Mouse (Mus musculus): ENCODE data around the gene Dusp10. TPM values are rescaled to one million over a fixed set of nuclear protein-coding genes. Genes with fewer than 3 reads are reported as not detected.

Dusp10 gene
- polyA plus RNA-seq, 1 experiment from 2014 or later: 6.8 TPM

DNA sequence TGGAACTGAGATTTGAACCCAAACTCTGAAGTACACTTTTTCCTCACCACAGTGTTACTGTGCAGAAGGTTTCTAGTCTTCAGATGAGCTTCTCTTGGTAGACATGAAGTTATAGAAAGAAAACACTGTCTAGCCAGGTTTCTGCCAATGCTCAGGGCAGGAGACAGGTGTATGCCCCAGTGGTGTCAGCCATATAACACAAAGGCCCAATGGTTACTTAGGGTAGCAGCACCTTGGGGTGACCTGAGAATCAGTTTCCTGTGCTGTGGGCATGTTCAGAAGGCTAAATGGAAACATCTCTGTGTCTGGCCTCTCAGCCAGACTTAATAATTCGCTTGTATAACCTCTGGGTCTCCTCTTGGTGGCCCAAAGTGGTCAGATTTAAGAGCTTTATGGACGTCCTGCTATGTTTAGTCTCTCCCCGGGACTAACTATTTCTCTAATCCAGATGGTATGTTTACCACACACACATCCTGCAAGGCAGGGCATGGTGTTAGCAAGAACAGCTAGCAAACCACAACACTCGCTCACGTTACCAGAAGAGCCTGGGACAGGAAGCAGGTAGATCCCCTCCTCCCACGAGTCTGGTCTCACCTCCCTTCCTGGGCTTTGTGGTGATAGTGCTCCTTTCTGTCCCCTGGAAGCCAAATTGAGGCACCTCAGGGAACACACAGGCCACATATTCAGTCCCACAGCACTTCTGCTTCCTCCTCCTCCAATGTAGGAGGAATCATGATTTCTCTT lies 7.6 kb upstream of the Dusp10 start:
- Histone ChIP-seq H3K36me3 (ENCODE audit: control insufficient read depth, insufficient read depth, low read length) (no peaks in the 10 kb centered on the region), H3K27ac (ENCODE audit: low read length) (no peak overlapping the region), H3K9me3 (ENCODE audit: control insufficient read depth, low read length) (no peaks in the 10 kb centered on the region), H3K27me3 (ENCODE audit: control insufficient read depth, insufficient read depth, low read depth, low read length) (no peaks in the 10 kb centered on the region), H3K4me3 (ENCODE audit: low read length) (no peak overlapping the region), H3K4me1 (replicated peaks; ENCODE audit: control insufficient read depth, insufficient read depth, low read length) (no peaks in the 10 kb centered on the region), H3K4me2 (ENCODE audit: low read depth, low read length) (no peak overlapping the region), H3K9ac (ENCODE audit: low read length) (no peak overlapping the region)
- ATAC-seq (ENCODE audit: low read depth): no peak
- WGBS: 52% methylated on average over 6 of the region's 6 CpGs

DNA sequence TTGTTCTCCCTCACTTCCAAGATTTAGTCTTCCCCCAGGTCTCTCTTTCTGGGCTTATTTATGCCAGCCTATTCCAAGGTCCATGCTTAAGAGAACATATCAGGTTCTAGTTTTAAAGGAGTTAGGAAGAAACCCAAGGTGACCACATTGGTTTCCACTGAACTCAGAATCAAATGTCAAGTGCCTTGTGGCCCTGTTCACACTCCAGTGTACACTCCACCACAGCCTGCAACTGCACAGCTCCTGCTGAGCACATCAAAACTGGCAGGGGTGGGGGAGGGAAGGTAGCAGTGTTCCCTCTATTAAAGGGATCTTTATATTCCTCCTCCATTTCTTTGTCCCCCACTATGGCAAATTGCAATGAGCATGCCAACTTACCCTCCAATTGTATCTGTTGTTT lies 7.0 kb upstream of the Dusp10 start:
- H3K4me1 ChIP-seq (replicated peaks; ENCODE audit: control insufficient read depth, insufficient read depth, low read length): no peaks in the 10 kb centered on the region
- H3K4me2 ChIP-seq (ENCODE audit: low read depth, low read length): no peak overlapping the region
- H3K27me3 ChIP-seq (ENCODE audit: control insufficient read depth, insufficient read depth, low read depth, low read length): no peaks in the 10 kb centered on the region
- no peak overlapping the region for H3K4me3 ChIP-seq (ENCODE audit: low read length)
- H3K9ac ChIP-seq (ENCODE audit: low read length): no peak overlapping the region
- no peaks in the 10 kb centered on the region for H3K9me3 ChIP-seq (ENCODE audit: control insufficient read depth, low read length)
- no peak overlapping the region for H3K27ac ChIP-seq (ENCODE audit: low read length)
- H3K36me3 ChIP-seq (ENCODE audit: control insufficient read depth, insufficient read depth, low read length): no peaks in the 10 kb centered on the region
- no peak for ATAC-seq (ENCODE audit: low read depth)

DNA sequence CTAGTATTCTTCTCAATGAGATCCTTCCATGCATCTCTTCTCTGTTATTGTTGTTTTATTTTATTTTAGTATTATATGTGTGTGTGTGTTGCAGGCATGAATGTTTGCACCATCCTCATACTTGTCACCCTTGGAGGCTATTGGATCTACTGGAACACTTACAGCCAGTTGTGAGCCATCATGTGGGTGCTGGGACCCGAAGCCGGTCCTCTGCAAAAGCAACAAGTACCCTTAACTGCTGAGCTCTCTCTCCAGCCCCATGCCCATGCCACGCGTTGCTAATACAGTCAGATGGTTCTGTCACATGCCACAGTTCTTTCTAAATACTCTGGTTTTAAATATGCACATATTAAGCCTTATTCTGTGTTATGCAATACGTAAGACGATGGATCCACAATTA lies 1.8 kb upstream of the Dusp10 start:
- H3K4me1 ChIP-seq (replicated peaks; ENCODE audit: control insufficient read depth, insufficient read depth, low read length): no peaks in the 10 kb centered on the region
- H3K9me3 ChIP-seq (ENCODE audit: control insufficient read depth, low read length): no peaks in the 10 kb centered on the region
- no peak overlapping the region for H3K27ac ChIP-seq (ENCODE audit: low read length)
- no peak overlapping the region for H3K9ac ChIP-seq (ENCODE audit: low read length)
- no peak for ATAC-seq (ENCODE audit: low read depth)
- no peaks in the 10 kb centered on the region for H3K27me3 ChIP-seq (ENCODE audit: control insufficient read depth, insufficient read depth, low read depth, low read length)
- WGBS: 96% methylated on average over 6 of the region's 6 CpGs
- no peak overlapping the region for H3K4me3 ChIP-seq (ENCODE audit: low read length)
- no peak overlapping the region for H3K4me2 ChIP-seq (ENCODE audit: low read depth, low read length)
- H3K36me3 ChIP-seq (ENCODE audit: control insufficient read depth, insufficient read depth, low read length): no peaks in the 10 kb centered on the region

DNA sequence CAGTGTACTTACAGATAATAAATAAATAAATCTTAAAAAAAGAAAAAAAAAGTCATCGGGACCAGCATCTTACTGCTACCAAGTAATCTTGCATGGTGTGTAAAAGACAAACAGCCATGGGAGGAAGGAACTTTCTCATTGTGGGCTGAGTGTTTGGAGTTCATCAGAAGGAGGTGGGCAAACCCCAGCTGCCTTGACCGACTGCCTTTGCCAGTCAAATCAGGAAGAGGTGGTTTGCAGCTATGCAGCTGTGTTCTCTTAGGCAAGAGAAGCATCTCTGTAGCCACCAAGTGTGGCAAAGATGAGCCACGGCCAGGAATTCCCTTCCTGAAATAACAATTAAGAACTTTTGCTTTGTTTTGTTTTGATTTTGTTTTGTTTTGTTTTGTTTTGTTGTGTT lies 989 bp downstream of the Dusp10 start:
- no peak overlapping the region for H3K9ac ChIP-seq (ENCODE audit: low read length)
- H3K4me2 ChIP-seq (ENCODE audit: low read depth, low read length): no peak overlapping the region
- no peak overlapping the region for H3K4me3 ChIP-seq (ENCODE audit: low read length)
- 66% methylated on average over 3 of the region's 3 CpGs for WGBS
- H3K27me3 ChIP-seq (ENCODE audit: control insufficient read depth, insufficient read depth, low read depth, low read length): no peaks in the 10 kb centered on the region
- H3K4me1 ChIP-seq (replicated peaks; ENCODE audit: control insufficient read depth, insufficient read depth, low read length): no peaks in the 10 kb centered on the region; the same call in 1 of the 2 replicates
- ATAC-seq (ENCODE audit: low read depth): no peak
- no peak overlapping the region for H3K27ac ChIP-seq (ENCODE audit: low read length)
- H3K36me3 ChIP-seq (ENCODE audit: control insufficient read depth, insufficient read depth, low read length): no peaks in the 10 kb centered on the region
- H3K9me3 ChIP-seq (ENCODE audit: control insufficient read depth, low read length): no peaks in the 10 kb centered on the region

DNA sequence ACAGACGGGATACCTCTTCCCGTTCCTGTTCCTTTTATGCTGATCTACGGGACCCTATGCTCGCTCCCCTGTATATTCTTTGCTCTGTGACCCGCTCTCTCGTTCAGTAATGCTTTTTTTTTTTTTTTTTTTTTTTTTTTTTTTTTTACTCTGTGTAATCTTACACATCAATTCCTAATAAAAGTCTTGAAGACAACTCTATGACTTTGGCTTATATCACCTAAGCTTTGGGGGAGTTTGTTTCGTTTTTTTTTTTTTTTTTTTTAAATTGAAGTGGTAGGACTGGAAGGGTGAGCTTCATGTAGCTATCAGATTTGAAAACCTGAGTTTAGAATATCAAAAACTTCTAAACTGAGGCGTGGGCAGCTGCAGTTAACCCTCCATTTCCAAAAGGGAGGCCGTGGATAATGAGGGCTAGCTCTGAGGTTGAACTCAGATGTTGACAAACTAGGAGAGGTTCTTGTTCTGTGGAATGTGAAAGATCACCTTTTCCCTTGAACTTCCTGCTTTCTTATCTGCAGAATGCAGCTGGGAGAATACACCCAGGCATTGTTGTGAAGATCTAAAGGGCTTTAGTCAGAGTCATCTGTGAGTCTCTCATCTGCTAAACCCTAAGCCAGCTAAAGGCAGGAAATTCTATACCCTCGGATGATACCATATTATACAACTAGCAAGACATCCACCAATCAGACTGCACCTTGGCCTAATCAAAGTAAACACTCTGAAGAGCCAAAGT lies 3.1 kb downstream of the Dusp10 start:
- WGBS: 51% methylated on average over 10 of the region's 10 CpGs
- no peaks in the 10 kb centered on the region; the same call in 1 of the 2 replicates for H3K4me1 ChIP-seq (replicated peaks; ENCODE audit: control insufficient read depth, insufficient read depth, low read length)
- no peaks in the 10 kb centered on the region for H3K27me3 ChIP-seq (ENCODE audit: control insufficient read depth, insufficient read depth, low read depth, low read length)
- no peaks in the 10 kb centered on the region for H3K36me3 ChIP-seq (ENCODE audit: control insufficient read depth, insufficient read depth, low read length)
- no peaks in the 10 kb centered on the region for H3K9me3 ChIP-seq (ENCODE audit: control insufficient read depth, low read length)
- H3K27ac ChIP-seq (ENCODE audit: low read length): no peak overlapping the region
- H3K4me2 ChIP-seq (ENCODE audit: low read depth, low read length): no peak overlapping the region
- peak; percentile 23; the same call in 1 of the 2 replicates for ATAC-seq (ENCODE audit: low read depth)
- H3K4me3 ChIP-seq (ENCODE audit: low read length): no peak overlapping the region
- no peak overlapping the region for H3K9ac ChIP-seq (ENCODE audit: low read length)

DNA sequence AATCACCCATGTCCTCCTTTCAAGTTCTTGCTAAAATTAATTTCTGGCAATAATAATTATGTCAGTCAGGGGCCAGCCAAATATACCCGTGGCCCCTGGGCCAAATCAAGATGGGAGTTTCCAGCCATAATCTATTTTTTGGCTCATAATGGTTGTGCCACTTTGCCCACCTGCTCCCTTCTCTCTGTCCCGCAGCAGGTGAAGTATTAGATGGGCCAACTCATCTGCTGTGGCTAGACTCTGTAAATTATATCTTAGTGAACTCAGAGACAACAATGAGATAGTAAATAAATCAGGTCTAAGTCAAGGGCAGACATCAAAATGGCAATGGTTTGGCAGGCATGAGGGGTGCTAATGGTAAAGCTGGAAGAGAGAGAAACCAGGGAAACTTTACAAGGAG lies 4.5 kb downstream of the Dusp10 start:
- WGBS: 79% methylated on average over 2 of the region's 2 CpGs
- Histone ChIP-seq H3K27me3 (ENCODE audit: control insufficient read depth, insufficient read depth, low read depth, low read length) (no peaks in the 10 kb centered on the region), H3K27ac (ENCODE audit: low read length) (no peak overlapping the region), H3K4me1 (replicated peaks; ENCODE audit: control insufficient read depth, insufficient read depth, low read length) (no peaks in the 10 kb centered on the region; the same call in 1 of the 2 replicates), H3K9ac (ENCODE audit: low read length) (no peak overlapping the region), H3K9me3 (ENCODE audit: control insufficient read depth, low read length) (no peaks in the 10 kb centered on the region), H3K4me3 (ENCODE audit: low read length) (no peak overlapping the region), H3K36me3 (ENCODE audit: control insufficient read depth, insufficient read depth, low read length) (no peaks in the 10 kb centered on the region), H3K4me2 (ENCODE audit: low read depth, low read length) (no peak overlapping the region)
- no peak for ATAC-seq (ENCODE audit: low read depth)

DNA sequence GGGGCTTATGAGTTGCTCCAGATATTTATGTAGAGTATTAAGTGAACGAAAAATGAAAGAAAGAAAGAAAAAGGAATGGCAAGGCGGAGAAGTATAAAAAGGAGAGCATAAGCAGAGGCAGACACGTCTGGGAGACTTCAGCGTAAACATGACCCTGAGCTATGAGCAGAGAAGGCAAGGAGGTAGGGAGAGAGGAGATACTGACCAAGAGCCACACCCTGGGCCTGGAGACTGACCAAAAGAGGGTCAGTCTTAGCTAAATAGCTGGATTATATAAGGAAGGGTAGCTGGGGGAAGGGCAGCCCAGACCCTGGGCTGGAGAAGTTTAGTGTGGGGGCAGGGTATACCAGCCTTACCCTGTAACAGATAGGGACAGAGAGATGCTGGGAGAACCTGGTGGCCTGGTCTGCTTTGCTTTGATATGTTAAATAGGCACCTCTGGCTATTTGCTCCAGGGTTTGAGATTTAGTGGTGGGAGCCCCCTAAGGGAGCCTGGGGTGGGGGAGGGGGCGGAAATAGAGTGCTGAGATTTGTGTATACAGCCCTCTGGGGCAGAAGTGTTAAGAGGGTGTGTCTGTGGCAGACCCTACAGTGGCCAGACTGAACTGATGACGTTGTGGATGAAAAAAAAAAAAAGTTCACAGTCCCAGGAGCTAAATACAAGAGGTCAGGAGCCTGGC lies 6.1 kb downstream of the Dusp10 start:
- peak; percentile 52; the same call in 1 of the 2 replicates for ATAC-seq (ENCODE audit: low read depth)
- 49% methylated on average over 6 of the region's 6 CpGs for WGBS

DNA sequence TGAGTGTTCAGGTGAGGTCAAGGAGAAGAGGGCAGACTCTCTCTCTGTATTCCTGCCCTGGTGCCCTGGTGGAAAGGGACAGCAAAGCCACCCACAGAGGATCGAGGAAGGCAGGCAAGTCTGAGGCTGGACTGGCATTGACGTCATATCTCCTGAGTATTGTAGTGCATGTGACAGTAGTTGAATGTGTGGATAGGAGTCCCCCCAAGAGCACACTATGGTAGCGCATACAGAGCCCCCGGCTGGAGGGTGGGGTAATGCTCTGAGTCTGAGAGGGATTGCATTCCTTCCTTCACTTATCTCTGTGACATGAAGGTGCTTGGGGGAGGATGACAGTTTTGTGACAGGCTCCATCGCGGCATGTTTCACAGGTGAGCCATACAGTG lies 6.6 kb downstream of the Dusp10 start:
- H3K9ac ChIP-seq (ENCODE audit: low read length): no peak overlapping the region
- WGBS: 24% methylated on average over 6 of the region's 6 CpGs
- ATAC-seq (ENCODE audit: low read depth): peak; percentile 26; the same call in 1 of the 2 replicates

More for the DNA sequence above, 6.1 kb downstream of the Dusp10 start:
- Histone ChIP-seq H3K9ac (ENCODE audit: low read length) (no peak overlapping the region), H3K27me3 (ENCODE audit: control insufficient read depth, insufficient read depth, low read depth, low read length) (no peaks in the 10 kb centered on the region), H3K4me3 (ENCODE audit: low read length) (no peak overlapping the region), H3K4me2 (ENCODE audit: low read depth, low read length) (no peak overlapping the region), H3K36me3 (ENCODE audit: control insufficient read depth, insufficient read depth, low read length) (no peaks in the 10 kb centered on the region), H3K9me3 (ENCODE audit: control insufficient read depth, low read length) (no peaks in the 10 kb centered on the region), H3K4me1 (replicated peaks; ENCODE audit: control insufficient read depth, insufficient read depth, low read length) (no peaks in the 10 kb centered on the region; the same call in 1 of the 2 replicates), H3K27ac (ENCODE audit: low read length) (no peak overlapping the region)

DNA sequence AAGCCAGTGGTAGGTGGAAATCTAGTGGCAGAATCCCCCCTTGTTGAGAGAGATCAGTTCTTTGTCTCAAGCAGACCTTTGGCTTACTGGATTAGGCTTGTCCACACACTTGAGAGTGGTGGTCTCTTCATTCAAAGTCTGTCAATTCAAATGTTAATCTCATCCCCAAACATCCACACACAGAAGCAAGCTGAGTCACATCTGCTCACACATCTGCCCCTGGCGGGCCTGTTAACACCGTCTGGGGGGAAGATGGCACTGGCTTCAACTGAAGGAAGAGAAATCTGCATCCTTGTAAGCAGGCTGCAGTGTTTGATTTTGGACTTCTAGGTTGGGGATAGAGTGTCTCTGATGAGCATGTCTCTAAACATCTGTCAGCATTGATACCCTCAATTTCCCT lies 10.9 kb downstream of the Dusp10 start:
- H3K27ac ChIP-seq (ENCODE audit: low read length): no peak overlapping the region
- no peaks in the 10 kb centered on the region for H3K27me3 ChIP-seq (ENCODE audit: control insufficient read depth, insufficient read depth, low read depth, low read length)
- H3K9ac ChIP-seq (ENCODE audit: low read length): no peak overlapping the region
- no peak for ATAC-seq (ENCODE audit: low read depth)
- no peaks in the 10 kb centered on the region for H3K36me3 ChIP-seq (ENCODE audit: control insufficient read depth, insufficient read depth, low read length)
- no peak overlapping the region for H3K4me2 ChIP-seq (ENCODE audit: low read depth, low read length)
- H3K4me3 ChIP-seq (ENCODE audit: low read length): no peak overlapping the region
- WGBS: 26% methylated on average over 2 of the region's 2 CpGs
- no peaks in the 10 kb centered on the region; the same call in 1 of the 2 replicates for H3K4me1 ChIP-seq (replicated peaks; ENCODE audit: control insufficient read depth, insufficient read depth, low read length)
- H3K9me3 ChIP-seq (ENCODE audit: control insufficient read depth, low read length): no peaks in the 10 kb centered on the region

More for the DNA sequence above, 6.6 kb downstream of the Dusp10 start:
- no peak overlapping the region for H3K4me2 ChIP-seq (ENCODE audit: low read depth, low read length)
- no peak overlapping the region for H3K27ac ChIP-seq (ENCODE audit: low read length)
- H3K9me3 ChIP-seq (ENCODE audit: control insufficient read depth, low read length): no peaks in the 10 kb centered on the region
- H3K27me3 ChIP-seq (ENCODE audit: control insufficient read depth, insufficient read depth, low read depth, low read length): no peaks in the 10 kb centered on the region
- no peak overlapping the region for H3K4me3 ChIP-seq (ENCODE audit: low read length)
- no peaks in the 10 kb centered on the region for H3K36me3 ChIP-seq (ENCODE audit: control insufficient read depth, insufficient read depth, low read length)
- no peaks in the 10 kb centered on the region; the same call in 1 of the 2 replicates for H3K4me1 ChIP-seq (replicated peaks; ENCODE audit: control insufficient read depth, insufficient read depth, low read length)
